Mouse (Mus musculus) E14TG2a.4 (cell line): ENCODE measurements around the gene Rnf114.

ENCODE experiments used
- CTCF ChIP-seq: conservative IDR thresholded peaks from 2 replicates; pipeline ENCODE4 v1.5.1; 2014; ENCODE audit warnings: low read length
- POU5F1 ChIP-seq: IDR thresholded peaks from 2 replicates; pipeline ENCODE4 v1.6.1; 2014; ENCODE audit warnings: low read length, borderline replicate concordance

DNA sequence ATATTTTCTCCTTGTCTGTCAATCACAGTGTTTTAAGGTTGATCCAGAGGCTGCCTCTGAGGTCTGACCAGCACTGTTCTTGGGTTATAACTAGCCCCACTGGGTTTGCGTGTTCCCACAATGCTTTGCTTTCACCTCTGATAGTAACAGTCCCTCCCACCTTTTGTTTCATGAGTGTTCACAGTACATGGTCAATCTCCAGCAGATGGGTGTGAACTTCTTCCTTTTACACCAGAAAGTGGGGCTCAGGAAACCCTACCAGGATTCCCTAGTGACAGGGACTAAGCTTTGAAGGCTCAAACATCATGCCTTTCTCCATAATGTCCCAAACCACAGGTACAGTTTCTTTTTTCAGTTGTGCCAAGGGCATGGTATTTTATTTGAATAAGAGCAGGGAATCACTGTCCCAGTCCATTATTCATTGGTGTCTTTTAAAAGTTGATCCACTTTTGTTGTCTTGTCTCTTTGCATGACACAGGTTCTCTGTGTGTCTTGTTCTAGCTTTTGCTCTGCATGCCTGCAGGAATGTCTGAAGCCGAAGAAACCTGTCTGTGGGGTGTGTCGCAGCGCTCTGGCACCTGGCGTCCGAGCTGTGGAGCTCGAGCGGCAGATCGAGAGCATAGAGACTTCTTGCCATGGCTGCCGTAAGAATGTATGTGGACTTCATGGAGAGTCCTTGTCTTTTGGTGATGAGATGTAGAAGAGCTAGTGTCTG, 14.3 kb downstream of the Rnf114 start:
- TF ChIP-seq CTCF (no peak), POU5F1 (no peak)
